Mouse (Mus musculus) neural tube, embryonic 15.5 days (tissue): ENCODE data around the gene Kif5c. TPM values are rescaled to one million over a fixed set of nuclear protein-coding genes. Genes with fewer than 3 reads are reported as not detected.

Experiments
- ATAC-seq: fragments of 200-750 bp; cut with Nextera tagmentation; 2 replicates; pipeline ENCODE4 v1.8.0; 2017; ENCODE audit warnings: mild to moderate bottlenecking, moderate TSS enrichment, moderate library complexity; ENCODE audit not compliant: low FRiP score
- H3K27ac ChIP-seq: fragments of 300-500 bp; sonication (generic); replicated peaks from 2 replicates; pipeline ENCODE4 v1.5.1; 2015; ENCODE audit warnings: mild to moderate bottlenecking, inconsistent platforms
- H3K27me3 ChIP-seq: fragments of 300-500 bp; sonication (generic); replicated peaks from 2 replicates; pipeline ENCODE4 v1.6.1; 2015; ENCODE audit warnings: inconsistent platforms
- H3K36me3 ChIP-seq: fragments of 300-500 bp; sonication (generic); 2 replicates; pipeline ENCODE4 v1.6.1; 2015; ENCODE audit warnings: inconsistent platforms
- H3K4me1 ChIP-seq: fragments of 300-500 bp; sonication (generic); 2 replicates; pipeline ENCODE4 v1.6.1; 2015; ENCODE audit warnings: inconsistent platforms
- H3K4me2 ChIP-seq: fragments of 300-500 bp; sonication (generic); 2 replicates; pipeline ENCODE4 v1.6.1; 2015; ENCODE audit warnings: inconsistent platforms, mild to moderate bottlenecking, moderate library complexity
- H3K4me3 ChIP-seq: fragments of 300-500 bp; sonication (generic); replicated peaks from 2 replicates; pipeline ENCODE4 v1.5.1; 2015; ENCODE audit warnings: mild to moderate bottlenecking, inconsistent platforms
- H3K9ac ChIP-seq: fragments of 300-500 bp; sonication (generic); replicated peaks from 2 replicates; pipeline ENCODE4 v1.6.1; 2015; ENCODE audit warnings: mild to moderate bottlenecking, inconsistent platforms
- H3K9me3 ChIP-seq: fragments of 300-500 bp; sonication (generic); replicated peaks from 2 replicates; pipeline ENCODE4 v1.6.1; 2016; ENCODE audit warnings: inconsistent platforms
- WGBS: fragments of 180-500 bp; shearing (Covaris S2); methylation state at CpG from one replicate; pipeline ENCODE4 v1.1.7; 2015; ENCODE audit warnings: mixed read lengths; 5-methylcytosine and 5-hydroxymethylcytosine counted together
- polyA plus RNA-seq: library from polyadenylated mRNA; unstranded; fragments of >200 nt; fragmentation: Nextera tagmentation; extraction: Ambion mirVana; gene quantifications from 2 replicates; pipeline ENCODE4 v1.2.1, GENCODE M21; 2015

Gene Kif5c
- polyA plus RNA-seq, 1 experiment from 2014 or later = 181 TPM

- no peaks in the 10 kb centered on the region for H3K4me1 ChIP-seq
- no peaks in the 10 kb centered on the region for H3K36me3 ChIP-seq
- no peak for ATAC-seq
- H3K4me2 ChIP-seq = no peak overlapping the region
- H3K27me3 ChIP-seq = no peaks in the 10 kb centered on the region
- no peak overlapping the region for H3K27ac ChIP-seq
- H3K9ac ChIP-seq = no peak overlapping the region
- no peaks in the 10 kb centered on the region for H3K9me3 ChIP-seq
- no peak overlapping the region for H3K4me3 ChIP-seq
Observed at GRCm38 (mm10) chr2:49592926-49593325, 26.2 kb upstream of the Kif5c start.

- WGBS = 92% methylated on average over 7 of the region's 7 CpGs
- Histone ChIP-seq H3K9ac (no peak overlapping the region), H3K27ac (no peak overlapping the region), H3K4me1 (peaks cover 5% of the 10 kb centered on the region; the same call in 1 of the 2 replicates), H3K4me2 (no peak overlapping the region), H3K9me3 (no peaks in the 10 kb centered on the region), H3K36me3 (no peaks in the 10 kb centered on the region), H3K4me3 (no peak overlapping the region), H3K27me3 (no peaks in the 10 kb centered on the region)
- ATAC-seq = no peak
Observed at GRCm38 (mm10) chr2:49594886-49595285, 24.2 kb upstream of the Kif5c start.

- no peak overlapping the region for H3K4me3 ChIP-seq
- no peak for ATAC-seq
- 88% methylated on average over 3 of the region's 3 CpGs for WGBS
Observed at GRCm38 (mm10) chr2:49596318-49596717, 22.8 kb upstream of the Kif5c start.

GRCm38 (mm10) chr2:49600021-49600681 is 18.9 kb upstream of the Kif5c start:
- H3K4me1 ChIP-seq = peaks cover 15% of the 10 kb centered on the region; the same call in 1 of the 2 replicates
- H3K4me2 ChIP-seq = no peak overlapping the region
- no peaks in the 10 kb centered on the region for H3K36me3 ChIP-seq
- H3K27ac ChIP-seq = no peak overlapping the region
- H3K27me3 ChIP-seq = no peaks in the 10 kb centered on the region
- WGBS = 26% methylated on average over 7 of the region's 7 CpGs
- no peak overlapping the region for H3K4me3 ChIP-seq
- H3K9me3 ChIP-seq = no peaks in the 10 kb centered on the region
- no peak overlapping the region for H3K9ac ChIP-seq
- ATAC-seq = peak; percentile 47; the same call in 1 of the 2 replicates

More at GRCm38 (mm10) chr2:49596318-49596717, 22.8 kb upstream of the Kif5c start:
- H3K36me3 ChIP-seq = no peaks in the 10 kb centered on the region
- no peak overlapping the region for H3K9ac ChIP-seq
- peaks cover 11% of the 10 kb centered on the region; the same call in 1 of the 2 replicates for H3K4me1 ChIP-seq
- no peaks in the 10 kb centered on the region for H3K9me3 ChIP-seq
- no peak overlapping the region for H3K27ac ChIP-seq
- no peaks in the 10 kb centered on the region for H3K27me3 ChIP-seq
- no peak overlapping the region for H3K4me2 ChIP-seq

GRCm38 (mm10) chr2:49602791-49603349 is 16.2 kb upstream of the Kif5c start:
- H3K4me2 ChIP-seq = no peak overlapping the region
- H3K36me3 ChIP-seq = no peaks in the 10 kb centered on the region
- ATAC-seq = no peak
- no peaks in the 10 kb centered on the region for H3K27me3 ChIP-seq
- no peak overlapping the region for H3K4me3 ChIP-seq
- H3K9me3 ChIP-seq = no peaks in the 10 kb centered on the region
- H3K9ac ChIP-seq = no peak overlapping the region
- no peak overlapping the region for H3K27ac ChIP-seq
- peaks cover 15% of the 10 kb centered on the region; the same call in 1 of the 2 replicates for H3K4me1 ChIP-seq
- 84% methylated on average over 4 of the region's 4 CpGs for WGBS

- WGBS = 65% methylated on average over 5 of the region's 5 CpGs
- ATAC-seq = no peak
- Histone ChIP-seq H3K4me1 (no peaks in the 10 kb centered on the region), H3K9me3 (no peaks in the 10 kb centered on the region), H3K27ac (no peak overlapping the region), H3K36me3 (no peaks in the 10 kb centered on the region), H3K4me3 (no peak overlapping the region), H3K27me3 (no peaks in the 10 kb centered on the region), H3K4me2 (no peak overlapping the region), H3K9ac (no peak overlapping the region)
Observed at GRCm38 (mm10) chr2:49609611-49610010, 9.5 kb upstream of the Kif5c start.

- Histone ChIP-seq H3K9me3 (no peaks in the 10 kb centered on the region), H3K4me1 (peaks cover 13% of the 10 kb centered on the region), H3K4me3 (no peak overlapping the region), H3K36me3 (no peaks in the 10 kb centered on the region), H3K9ac (no peak overlapping the region), H3K27me3 (no peaks in the 10 kb centered on the region), H3K27ac (no peak overlapping the region), H3K4me2 (no peak overlapping the region)
- 82% methylated on average over 3 of the region's 3 CpGs for WGBS
- ATAC-seq = no peak
Observed at GRCm38 (mm10) chr2:49616765-49617164, 2.3 kb upstream of the Kif5c start.

- Histone ChIP-seq H3K9me3 (no peaks in the 10 kb centered on the region), H3K9ac (peak overlapping the region; percentile 89), H3K27me3 (no peaks in the 10 kb centered on the region), H3K27ac (peak overlapping the region; percentile 94), H3K4me2 (peak overlapping the region; percentile 62), H3K36me3 (no peaks in the 10 kb centered on the region), H3K4me1 (peaks cover 22% of the 10 kb centered on the region), H3K4me3 (peak overlapping the region; percentile 78)
- ATAC-seq = peak; percentile 51
- WGBS = under 1% methylated on average over 33 of the region's 33 CpGs
Observed at GRCm38 (mm10) chr2:49619719-49620522, 823 bp downstream of the Kif5c start.

GRCm38 (mm10) chr2:49620626-49621117 is 1.6 kb downstream of the Kif5c start:
- H3K36me3 ChIP-seq = no peaks in the 10 kb centered on the region
- 12% methylated on average over 14 of the region's 14 CpGs for WGBS
- H3K4me3 ChIP-seq = peak overlapping the region; percentile 78

GRCm38 (mm10) chr2:49621234-49621633 is 2.1 kb downstream of the Kif5c start:
- no peaks in the 10 kb centered on the region for H3K9me3 ChIP-seq
- H3K4me3 ChIP-seq = peak overlapping the region; percentile 78
- H3K4me1 ChIP-seq = peaks cover 27% of the 10 kb centered on the region
- H3K27ac ChIP-seq = no peak overlapping the region
- H3K4me2 ChIP-seq = peak overlapping the region; percentile 62
- no peaks in the 10 kb centered on the region for H3K36me3 ChIP-seq
- 60% methylated on average over 1 of the region's 1 CpGs for WGBS
- no peaks in the 10 kb centered on the region for H3K27me3 ChIP-seq
- H3K9ac ChIP-seq = peak overlapping the region; percentile 89
- no peak for ATAC-seq

More at GRCm38 (mm10) chr2:49620626-49621117, 1.6 kb downstream of the Kif5c start:
- peak; percentile 71 for ATAC-seq
- no peaks in the 10 kb centered on the region for H3K27me3 ChIP-seq
- H3K4me1 ChIP-seq = peaks cover 22% of the 10 kb centered on the region
- H3K27ac ChIP-seq = peak overlapping the region; percentile 94
- H3K4me2 ChIP-seq = peak overlapping the region; percentile 62
- H3K9me3 ChIP-seq = no peaks in the 10 kb centered on the region
- peak overlapping the region; percentile 89 for H3K9ac ChIP-seq

- Histone ChIP-seq H3K4me1 (peaks cover 53% of the 10 kb centered on the region), H3K4me3 (no peak overlapping the region), H3K9me3 (no peaks in the 10 kb centered on the region), H3K27me3 (no peaks in the 10 kb centered on the region), H3K9ac (no peak overlapping the region), H3K36me3 (no peaks in the 10 kb centered on the region), H3K4me2 (no peak overlapping the region), H3K27ac (no peak overlapping the region)
- 87% methylated on average over 1 of the region's 1 CpGs for WGBS
- ATAC-seq = no peak
Observed at GRCm38 (mm10) chr2:49625581-49625980, 6.5 kb downstream of the Kif5c start.
